Mouse (Mus musculus): ENCODE data around the gene Usp5.

- TF ChIP-seq POLR2A (IDR thresholded peaks at IDR 0.05; ENCODE audit: borderline replicate concordance, low read depth, low read length) = no peak
- no peak for TF ChIP-seq CTCF (IDR thresholded peaks at IDR 0.05; ENCODE audit: low read depth, low read length)
Measured at GRCm38 (mm10) chr6:124858561-124859318, 29.5 kb upstream of the Usp5 start.
